Mouse (Mus musculus) layer of hippocampus, adult 18-20 months (tissue): ENCODE data around the gene 1810013L24Rik. TPM values are rescaled to one million over a fixed set of nuclear protein-coding genes. Genes with fewer than 3 reads are reported as not detected.
"Not testable (repeated sequence)": the region's sequence is repeated elsewhere in the genome, so short reads cannot be mapped to it uniquely, and the experiment has no call there.

ENCODE experiments used
- DNase-seq, 2 experiments: peaks; one replicate each; pipeline ENCODE4 v3.0.0; 2022; ENCODE audit warnings: low spot score in 2 of 2
- total RNA-seq, 2 experiments: library from RNA; stranded (reverse); gene quantifications; 2 replicates each; pipeline ENCODE4 v1.2.3; 2021

1810013L24Rik gene
- total RNA-seq, 2 experiments from 2014 or later = 100 to 102 TPM

GRCm38 (mm10) chr16:8883674-8884241, 53.9 kb downstream of the 1810013L24Rik start:
- peak; percentile 84 to 98 for DNase-seq

- DNase-seq = not testable (repeated sequence)
Observed at GRCm38 (mm10) chr16:8894214-8894613, 64.3 kb downstream of the 1810013L24Rik start.

- no peak for DNase-seq
Observed at GRCm38 (mm10) chr16:8895301-8895700, 65.4 kb downstream of the 1810013L24Rik start.

- not testable (repeated sequence) for DNase-seq
Observed at GRCm38 (mm10) chr16:8906115-8906514, 76.2 kb downstream of the 1810013L24Rik start.

Other genes with a start within 250 kb of the 1810013L24Rik start
- 10 to 100 TPM; 25.4 to 29.5 TPM for gene Pmm2, start 192.4 kb upstream of the 1810013L24Rik start, total RNA-seq
- gene Tmem186, start 192.4 kb upstream of the 1810013L24Rik start, total RNA-seq = 10 to 100 TPM; 11.5 to 13.1 TPM
- 10 to 100 TPM; 27.3 to 28.4 TPM for gene Carhsp1, start 157.9 kb upstream of the 1810013L24Rik start, total RNA-seq
- not detected for gene Gm5767, start 149.3 kb upstream of the 1810013L24Rik start, total RNA-seq
- 100 to 1,000 TPM; 144 to 151 TPM for gene Usp7, start 37.8 kb upstream of the 1810013L24Rik start, total RNA-seq